Mouse (Mus musculus) cerebellum, adult 9-10 months (tissue): ENCODE measurements at regions not wholly inside any gene's neighbourhood (a gene's known extent, or its start where the extent isn't known, plus 50 kb on each side); places are given as distances from the start of the nearest gene placed in this dataset.

ENCODE experiments used
- DNase-seq: peaks from one replicate; pipeline ENCODE4 v3.0.0; 2022

DNA sequence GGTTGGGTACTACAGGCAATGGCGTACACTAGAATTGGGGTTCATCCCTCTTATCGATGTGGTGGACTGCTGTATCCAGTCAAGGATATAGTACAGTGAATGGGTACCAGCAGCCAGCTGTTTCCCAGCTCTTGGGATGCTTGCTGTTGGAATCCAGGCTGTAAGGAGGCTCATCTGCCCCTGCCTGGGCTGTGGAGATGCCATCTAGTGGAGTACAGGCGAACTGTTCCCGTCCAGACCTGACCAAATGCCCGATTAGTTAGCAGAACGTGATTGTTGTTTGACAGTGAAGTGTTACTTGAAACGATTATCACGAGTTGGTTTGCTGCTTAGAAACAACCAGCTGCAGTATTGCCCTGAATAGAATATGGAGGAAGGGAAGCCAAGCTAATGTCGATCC lies 205.0 kb upstream of the Gadl1 start:
- DNase-seq, result peak; percentile 5

DNA sequence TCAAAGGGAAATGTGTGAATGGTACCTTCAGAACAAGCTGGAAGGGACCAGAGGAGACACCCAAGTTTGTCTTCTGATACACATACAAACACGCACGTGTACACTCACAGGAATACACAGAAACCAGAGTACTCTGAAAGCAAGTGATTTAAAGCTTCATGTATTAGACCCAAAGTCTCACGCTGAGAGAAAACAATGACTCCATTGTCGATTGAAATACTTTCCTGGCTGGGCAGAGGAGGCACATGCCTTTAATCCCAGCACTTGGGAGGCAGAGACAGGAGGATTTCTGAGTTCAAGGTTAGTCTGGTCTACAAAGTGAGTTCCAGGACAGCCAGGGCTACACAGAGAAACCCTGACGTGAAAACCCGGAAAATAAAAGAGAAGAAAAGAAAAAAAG lies 203.5 kb upstream of the Gadl1 start:
- no peak for DNase-seq

DNA sequence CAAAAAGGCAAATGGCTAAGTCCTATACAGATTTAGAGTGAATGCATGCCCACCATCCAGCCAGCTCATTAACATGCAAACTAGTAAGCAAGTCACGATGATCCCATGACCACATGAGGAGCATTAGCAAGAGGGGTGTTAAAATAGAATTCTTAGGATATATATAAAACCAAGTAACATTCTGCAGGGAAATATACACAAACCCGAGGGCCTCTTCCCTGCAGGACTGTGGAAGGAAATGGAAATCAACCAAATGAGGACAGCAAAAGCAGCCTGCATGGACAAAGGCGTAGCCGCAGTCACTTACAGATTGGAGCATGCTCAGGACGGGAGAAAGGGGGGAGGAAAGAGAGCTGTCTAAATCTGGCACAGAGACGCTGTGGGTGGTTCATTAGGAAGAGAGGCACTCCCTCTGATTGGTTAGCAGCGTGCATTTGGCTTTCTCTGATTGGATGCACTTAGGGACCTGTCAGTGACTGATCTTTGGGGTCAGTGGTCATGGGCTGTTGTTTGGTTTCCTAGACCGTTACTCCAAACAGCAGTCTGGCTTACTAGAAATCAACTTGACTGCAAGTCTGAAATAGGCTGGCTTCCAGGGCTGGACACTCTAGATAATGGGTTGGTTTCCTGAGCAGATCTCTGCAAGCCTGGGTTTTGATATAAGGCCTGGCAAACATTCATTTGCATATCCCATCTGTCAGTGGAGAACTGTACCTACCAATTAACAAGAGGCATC lies 200.9 kb upstream of the Gadl1 start:
- no peak for DNase-seq

DNA sequence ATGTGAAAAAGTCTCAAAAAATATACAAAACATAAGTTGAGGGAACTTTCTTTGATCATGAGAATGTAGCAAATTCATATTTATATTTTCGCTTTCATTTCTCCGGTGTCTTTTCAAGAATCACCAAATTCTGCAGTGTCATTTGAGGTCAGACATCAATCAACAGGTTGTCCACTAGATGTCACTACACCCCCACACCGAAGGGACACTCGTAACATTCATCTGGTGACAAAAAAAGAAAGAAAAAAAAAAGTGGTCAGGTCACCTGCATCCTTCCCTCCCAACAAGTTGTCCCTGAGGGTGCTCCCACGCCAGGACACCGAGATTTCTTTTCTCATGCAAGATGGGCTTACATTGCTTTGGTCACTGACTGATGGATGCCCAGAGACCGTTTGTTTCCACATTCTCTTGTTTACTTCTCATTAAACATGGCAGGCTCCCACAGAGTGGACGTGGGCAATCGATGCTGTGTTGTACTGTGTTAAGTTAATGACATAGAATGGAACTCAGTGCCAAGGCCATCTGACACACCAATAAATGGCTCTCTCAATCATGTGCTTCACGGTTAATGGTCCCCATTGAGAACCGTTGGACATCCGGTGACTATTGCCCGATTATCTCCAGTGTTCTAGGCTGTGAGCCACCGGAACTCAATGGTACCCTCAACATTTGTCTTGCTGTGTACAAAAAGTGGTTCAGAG lies 199.1 kb upstream of the Gadl1 start:
- DNase-seq, result peak; percentile 3

DNA sequence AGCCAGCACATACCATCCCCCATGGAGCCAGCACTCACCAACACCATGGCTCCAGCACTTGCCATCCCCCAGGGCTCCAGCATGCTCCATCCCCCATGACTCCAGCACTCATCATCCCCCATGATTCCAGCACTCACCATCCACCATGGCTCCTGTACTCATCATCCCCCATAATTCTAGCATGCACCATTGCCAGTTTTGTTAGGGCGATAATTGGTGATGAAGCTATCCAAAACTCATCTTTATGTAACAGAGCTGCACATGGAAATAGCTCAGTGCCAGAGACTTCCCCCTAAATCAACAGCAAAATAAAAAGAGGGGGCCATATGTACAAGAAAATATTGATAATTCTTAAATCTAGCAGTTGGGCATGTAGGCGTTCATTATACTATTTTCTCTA lies 188.9 kb upstream of the Gadl1 start:
- DNase-seq, result no peak

DNA sequence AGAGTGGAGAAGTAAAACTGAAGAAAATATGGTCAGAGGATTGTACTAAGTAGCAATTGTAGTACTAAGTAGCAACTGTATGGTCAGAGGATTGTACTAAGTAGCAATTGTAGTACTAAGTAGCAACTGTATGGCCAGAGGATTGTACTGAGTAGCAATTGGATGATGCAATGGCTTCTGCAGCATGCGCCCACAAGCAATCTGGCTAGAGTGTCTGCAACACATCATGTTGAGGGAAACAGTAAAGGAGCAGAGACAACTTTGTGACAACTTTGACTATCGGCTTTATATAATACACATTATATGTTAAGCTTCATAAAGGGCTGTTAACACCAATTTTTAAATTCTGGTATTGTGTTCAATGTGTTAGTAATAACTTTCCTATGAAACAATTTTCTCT lies 188.4 kb upstream of the Gadl1 start:
- DNase-seq, result no peak

DNA sequence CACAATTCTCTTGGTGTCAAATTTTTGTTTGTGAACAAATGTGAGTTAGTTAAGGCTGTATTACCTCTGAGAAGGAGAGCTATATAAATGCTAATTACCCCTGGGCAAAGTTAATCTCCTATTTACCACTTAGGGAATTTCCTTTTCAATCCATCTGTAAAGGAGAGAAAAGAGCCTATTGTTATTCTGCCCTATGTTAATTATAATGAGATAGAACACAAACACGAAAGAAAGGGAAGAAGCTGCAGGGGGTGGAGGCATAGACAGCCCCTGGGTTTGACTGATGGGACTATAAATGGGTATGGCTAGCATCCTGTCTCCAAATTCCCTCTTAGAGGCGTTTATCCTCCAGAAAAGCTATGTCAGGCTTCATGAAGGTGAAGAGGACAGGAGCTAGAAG lies 185.2 kb upstream of the Gadl1 start:
- DNase-seq, result no peak

DNA sequence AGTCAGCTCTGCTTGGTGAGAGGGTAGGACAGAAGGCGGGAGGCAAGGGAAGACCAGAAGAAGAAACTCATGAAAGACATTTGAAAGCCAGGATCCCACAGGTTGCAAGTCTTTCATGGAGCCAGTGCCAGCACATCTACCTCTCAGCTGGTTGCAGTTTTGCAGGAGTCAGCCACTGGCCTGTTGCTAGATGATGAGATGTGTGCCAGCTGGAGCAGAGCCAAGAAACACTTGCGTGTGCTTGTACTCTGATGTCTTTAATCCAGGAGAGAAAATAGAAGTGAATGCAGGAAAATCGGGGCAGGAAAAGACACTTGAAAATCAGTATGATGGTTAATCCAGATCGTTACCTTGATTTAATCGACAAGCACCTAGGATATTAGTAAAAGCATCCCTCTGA lies 181.9 kb upstream of the Gadl1 start:
- no peak for DNase-seq

DNA sequence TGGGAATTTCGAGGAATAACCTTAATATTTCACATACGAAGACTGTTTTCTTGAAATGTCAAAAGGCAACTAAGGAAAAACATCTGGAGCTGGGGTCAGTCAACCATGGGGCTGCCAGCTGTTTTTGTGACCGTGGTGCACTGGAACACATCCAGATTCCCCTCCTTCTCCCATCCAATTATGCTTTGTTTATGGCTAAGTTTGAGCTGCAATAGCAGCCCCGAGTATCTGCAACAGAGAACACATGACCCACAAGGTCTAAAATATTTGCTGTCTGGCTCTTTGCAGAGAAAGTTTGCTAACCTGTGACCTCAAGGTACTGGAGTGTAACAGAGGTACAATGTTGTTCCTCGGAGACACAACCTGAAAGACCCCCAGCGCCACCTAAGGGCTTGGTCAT lies 177.7 kb upstream of the Gadl1 start:
- DNase-seq, result no peak

DNA sequence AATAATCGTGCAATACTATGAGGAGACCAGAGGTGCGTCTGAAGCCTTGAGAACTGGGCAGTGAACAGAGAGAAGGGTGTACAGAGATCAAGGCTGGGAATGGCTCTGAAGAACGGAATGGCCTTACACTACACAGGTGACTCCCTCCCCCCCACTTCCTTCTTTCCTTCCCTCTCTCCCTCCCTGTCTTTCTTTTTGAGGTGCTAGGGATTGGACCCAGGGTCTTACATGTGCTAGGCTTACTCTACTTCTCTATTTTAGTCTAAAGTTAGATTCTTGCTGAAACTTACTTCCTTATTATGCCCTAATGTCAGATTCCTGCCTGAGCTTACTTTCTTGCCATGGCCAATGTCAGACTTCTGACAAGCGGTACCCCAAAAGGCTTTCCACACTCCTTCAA lies 176.2 kb upstream of the Gadl1 start:
- no peak for DNase-seq

DNA sequence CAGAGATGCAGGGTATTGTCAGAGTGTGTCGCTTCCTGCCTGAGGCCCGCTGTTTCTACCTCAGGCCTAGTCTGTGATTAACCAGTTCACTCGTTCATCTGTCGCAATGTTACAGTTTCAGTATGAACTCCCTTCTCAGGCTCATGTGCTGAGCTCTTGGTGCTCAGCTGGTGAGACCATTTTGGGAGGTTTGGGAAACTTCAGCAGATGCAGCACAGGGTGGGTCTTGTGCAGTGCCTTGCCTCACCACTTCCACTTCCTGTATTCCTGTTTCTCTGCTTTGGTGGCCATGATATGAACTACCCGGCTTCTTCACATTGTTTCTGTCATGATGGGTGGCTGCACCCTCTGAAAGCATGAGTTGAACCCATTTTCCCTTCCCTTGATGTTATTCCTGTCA lies 169.3 kb upstream of the Gadl1 start:
- DNase-seq, result no peak

DNA sequence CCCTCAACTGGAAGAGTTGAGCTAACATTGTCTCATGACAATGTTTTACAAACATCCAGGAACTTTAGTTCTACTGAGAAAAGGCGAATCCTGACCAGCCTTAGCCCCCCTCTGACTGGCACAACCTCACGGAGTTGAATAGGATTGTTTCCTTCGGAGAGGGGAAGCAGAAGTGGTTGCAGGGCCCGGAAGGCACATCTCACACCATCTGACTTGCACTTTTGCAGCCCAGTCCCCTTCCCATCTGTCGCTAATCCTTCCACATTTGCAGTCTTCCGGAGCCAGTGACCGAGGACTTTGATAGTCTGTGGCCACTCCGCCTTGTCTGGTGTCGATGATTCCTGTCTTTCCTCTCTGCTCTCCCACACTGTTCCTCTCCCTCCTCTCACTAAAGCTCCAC lies 162.8 kb upstream of the Gadl1 start:
- no peak for DNase-seq

DNA sequence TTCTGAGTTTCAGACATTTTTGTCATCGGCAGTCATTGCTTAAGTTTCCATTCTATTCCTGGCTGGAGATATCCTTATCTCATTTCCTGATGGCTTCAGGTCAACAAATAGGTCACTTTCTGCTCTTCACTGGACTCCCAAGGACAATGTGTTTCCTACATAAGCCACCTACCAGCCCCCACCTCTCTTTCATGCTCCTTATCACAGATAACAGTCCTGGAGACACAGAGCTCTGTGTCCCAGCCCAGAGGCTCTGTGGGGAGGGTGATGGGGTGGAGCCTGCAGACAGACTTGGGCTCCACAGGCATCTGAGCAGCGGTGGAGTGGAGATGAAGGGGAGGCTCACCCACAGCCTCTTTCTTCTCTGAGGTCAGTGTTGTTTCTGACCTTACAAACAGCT lies 148.8 kb upstream of the Gadl1 start:
- DNase-seq, result no peak

DNA sequence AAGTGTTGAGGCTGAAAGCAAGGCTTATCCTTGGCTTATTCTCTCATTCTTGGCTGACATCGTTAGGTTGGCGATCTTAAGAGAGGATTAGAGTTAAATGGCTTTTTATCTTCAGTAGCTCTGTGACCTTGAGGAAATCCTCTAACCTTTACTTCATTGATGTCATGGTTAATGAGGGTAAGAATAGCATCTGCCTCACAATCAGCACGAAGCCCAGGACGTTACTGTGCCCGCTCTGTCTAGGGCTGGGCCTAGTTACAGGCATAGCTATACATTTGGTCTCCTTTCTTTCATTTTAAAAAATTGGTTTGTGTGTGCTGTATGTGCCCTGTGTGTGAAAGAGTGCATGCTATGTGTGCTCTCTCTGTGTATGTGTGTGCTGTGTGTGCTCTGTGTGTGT lies 145.1 kb upstream of the Gadl1 start:
- no peak for DNase-seq

DNA sequence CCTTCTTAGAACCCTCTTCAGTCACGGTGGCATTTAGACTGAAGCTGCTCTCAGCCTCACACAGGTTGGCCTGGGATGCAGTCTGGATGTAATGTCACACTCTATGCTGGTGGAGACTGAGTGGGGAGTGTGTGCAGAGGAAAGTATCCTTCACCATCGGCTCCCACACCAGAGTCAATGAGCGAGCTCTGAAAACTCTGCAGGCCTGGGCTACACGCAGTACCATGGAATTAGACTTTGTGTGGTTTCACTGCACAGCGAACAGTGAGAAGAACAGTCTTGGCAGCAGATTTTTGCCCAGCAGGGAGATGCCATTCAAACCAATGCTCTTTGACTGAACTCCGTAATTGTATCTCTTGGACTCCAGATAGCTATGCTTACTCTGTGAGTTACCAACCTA lies 142.8 kb upstream of the Gadl1 start:
- no peak for DNase-seq

DNA sequence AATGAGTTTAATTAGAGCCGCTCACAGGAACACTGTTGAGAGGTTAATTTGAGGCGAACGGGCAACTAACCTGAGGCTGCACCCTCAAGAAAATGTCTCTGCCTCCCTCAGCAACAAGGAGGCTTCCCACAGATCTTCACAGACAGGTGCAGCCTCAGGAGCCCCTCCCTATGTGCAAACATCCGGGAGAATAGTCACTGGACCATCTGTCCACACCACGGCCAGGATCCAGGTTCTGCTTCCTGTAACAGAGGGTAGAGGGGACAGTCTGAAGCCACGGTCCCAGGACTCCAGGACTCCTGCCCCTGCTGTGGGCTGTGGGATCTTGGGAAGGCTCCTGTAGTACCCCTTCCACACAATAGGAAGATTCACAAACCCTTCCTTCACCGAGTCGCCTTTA lies 134.1 kb upstream of the Gadl1 start:
- no peak for DNase-seq

DNA sequence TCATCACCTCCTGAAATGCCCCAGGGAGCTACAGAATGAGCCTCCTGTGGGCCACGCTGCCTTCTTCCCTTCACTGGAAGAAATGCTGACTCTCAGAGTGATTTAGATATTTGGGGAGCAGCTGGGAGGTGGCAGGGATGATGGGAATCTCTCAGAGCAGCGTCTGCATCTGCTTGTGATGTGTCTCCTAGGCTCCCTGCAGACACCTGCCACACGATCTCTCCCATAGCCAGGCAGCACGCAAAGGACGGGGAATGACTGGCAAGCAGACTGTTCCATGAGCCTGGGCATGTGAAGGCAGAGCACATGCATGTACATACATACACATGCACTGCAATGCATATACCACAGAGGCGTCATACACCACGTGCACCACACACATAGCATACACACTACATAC lies 133.4 kb upstream of the Gadl1 start:
- no peak for DNase-seq

DNA sequence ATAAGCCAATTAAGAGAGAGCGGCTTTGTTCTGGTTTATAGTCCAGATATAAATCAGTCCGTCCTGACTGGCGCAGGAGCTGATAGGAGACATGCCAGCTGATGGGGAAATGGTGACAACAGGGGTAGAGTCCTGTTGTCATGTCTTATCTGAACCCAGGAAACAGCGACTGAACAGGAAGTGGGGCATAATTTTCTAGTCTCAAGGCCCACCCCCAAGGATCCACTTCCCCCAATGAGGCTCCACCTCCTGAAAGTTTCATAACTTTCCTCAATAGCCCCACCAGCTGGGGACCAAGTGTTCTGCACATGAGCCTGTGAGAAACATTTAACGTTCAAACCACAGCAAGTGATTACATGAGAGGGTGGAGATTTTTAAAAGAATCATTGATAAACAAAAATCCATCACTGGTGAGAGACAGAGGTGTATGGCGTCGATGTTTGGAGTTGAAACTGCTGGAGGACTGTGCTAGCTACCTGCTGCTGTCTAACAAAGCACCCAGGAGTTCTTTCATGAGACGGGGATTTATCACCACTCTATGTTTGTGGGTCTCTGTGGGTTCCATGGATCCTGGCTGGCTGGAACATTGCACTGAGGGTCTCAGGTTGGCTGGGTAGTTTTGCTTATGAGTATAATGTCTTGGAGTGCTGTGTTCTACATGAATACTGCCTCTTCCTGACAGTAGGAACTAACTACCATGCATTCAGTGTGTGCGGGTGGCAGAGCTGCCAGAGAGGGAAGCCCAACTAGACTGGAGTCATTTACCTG lies 132.0 kb upstream of the Gadl1 start:
- no peak for DNase-seq

DNA sequence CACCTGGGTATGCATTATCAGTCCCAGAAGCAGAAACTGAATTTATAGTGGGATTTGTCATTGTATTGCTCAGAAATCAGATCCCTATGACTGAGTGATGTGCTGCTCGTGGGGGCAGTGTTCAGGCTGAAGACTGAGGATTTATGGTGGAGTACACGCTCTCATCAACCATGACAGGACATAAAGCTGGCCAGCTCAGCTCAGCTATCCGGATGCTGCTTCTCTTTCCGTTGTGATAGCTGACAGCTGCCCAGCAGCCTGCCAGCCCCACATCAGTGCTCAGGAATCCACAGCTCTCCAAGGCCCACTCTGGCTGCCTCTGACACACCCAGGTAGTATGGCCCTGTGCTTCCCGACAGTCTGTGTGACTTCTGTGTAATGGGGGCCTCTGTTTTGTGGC lies 130.4 kb upstream of the Gadl1 start:
- no peak for DNase-seq

DNA sequence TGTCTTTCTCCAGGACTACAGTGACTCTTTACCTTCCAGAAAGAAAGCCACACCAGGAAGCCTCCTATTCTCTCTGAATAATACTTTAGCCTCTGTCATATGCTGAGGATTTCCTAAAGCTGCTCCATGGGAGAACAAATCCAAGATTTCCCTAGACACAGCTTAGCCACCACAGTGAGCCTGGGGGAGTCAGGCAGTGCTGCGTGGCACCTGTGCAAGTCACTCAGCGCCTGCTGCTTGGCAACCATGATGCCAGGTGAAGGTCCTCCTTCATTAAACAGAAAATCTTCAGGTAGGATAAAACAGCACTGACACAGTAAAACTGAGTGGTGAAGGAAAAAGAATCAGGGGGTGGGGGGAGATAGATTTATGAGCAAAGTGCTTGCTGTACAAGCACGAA lies 109.9 kb upstream of the Gadl1 start:
- no peak for DNase-seq

DNA sequence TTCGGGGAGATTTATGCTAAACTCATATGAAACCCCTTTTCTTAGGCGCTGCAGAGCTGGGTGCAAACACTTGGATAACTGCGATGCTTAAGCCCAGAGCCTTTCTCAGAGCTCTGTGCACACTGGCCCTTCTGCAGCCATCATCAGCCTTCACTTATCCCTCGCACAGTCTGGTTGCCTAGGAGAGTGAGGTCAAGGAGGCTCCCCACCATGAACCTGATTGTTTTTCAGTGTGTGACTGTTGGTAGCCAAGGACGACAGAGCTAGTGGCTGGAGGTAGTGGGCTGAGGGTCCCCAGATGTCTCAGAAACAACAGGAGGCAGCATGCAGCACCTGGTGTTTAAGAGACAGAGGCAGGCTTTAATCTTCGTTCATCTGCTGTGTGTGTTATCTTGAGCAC lies 108.6 kb upstream of the Gadl1 start:
- no peak for DNase-seq

DNA sequence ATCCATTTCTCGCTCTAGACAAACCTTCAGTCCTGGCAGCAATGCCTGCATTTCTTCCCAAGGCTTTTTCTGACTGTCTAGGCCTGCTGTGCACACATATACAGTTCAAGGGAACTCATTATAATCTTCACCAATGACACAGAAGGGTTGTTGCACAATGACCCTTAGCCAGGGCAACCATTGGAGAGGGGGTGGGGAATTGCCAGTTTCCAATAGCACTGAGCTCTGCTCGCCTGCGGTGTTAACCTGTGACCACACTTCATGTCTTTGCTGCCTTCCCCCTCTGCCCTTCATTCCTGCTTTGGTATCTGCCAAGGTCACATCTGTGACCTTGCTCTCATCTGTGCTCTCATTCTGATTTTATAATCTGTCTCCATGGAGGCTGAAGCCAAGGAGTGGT lies 106.2 kb upstream of the Gadl1 start:
- no peak for DNase-seq

DNA sequence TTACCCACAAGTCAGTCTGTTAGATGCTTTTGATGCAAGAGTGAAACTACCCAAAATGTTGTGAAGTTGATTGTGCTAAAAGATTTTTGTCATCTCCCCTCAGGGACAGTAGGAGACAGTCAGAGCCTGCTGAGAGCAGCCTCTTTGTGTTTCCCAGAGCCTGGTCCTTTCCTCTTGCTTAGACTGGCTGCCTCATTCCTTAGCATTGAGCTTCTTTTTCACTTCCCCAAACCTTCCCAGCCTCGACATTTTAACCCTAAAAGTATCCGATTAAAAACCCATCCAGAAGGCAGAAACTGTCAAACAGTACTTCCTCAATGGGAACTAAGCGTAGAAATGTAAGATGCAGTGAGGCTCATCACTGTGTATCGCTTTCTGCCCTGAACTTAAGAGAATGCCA lies 104.0 kb upstream of the Gadl1 start:
- no peak for DNase-seq

DNA sequence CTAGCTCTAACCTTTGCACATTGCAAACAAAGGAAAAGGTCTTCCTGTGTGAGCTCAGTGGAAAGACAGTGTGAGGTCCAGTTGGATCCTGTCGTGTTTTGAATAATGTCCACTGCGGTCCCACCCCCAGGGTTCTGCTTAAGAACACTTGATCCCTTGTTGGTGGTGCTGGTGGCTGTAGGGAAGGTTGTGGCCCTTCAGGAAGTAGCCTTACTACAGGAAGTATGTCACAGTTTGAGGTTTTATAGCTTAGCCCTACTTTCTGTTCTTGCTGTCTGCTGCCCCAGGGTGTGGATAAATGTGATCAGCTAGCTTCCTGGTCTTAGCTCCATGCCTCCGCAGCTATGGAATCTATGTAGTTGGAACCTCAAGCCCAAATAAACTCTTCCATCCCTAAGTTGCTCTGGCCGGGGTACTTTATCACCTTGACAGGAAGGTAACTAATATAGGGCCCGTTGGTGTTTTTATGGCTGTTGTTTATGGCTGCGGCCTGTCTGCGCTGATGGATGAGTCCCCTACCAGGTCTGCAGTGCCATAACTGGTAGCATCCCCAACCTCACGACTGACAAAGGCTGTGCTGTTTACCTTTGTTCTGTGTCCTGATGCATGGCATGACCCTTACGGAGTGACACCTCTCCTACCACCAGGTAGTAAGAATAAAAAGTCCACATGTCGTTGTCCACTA lies 103.1 kb upstream of the Gadl1 start:
- DNase-seq, result no peak
